Mouse (Mus musculus): Measurements from ENCODE around the gene Mccc2.
"Not testable (repeated sequence)": the region's sequence is repeated elsewhere in the genome, so short reads cannot be mapped to it uniquely, and the experiment has no call there.

The Mccc2 gene

DNA sequence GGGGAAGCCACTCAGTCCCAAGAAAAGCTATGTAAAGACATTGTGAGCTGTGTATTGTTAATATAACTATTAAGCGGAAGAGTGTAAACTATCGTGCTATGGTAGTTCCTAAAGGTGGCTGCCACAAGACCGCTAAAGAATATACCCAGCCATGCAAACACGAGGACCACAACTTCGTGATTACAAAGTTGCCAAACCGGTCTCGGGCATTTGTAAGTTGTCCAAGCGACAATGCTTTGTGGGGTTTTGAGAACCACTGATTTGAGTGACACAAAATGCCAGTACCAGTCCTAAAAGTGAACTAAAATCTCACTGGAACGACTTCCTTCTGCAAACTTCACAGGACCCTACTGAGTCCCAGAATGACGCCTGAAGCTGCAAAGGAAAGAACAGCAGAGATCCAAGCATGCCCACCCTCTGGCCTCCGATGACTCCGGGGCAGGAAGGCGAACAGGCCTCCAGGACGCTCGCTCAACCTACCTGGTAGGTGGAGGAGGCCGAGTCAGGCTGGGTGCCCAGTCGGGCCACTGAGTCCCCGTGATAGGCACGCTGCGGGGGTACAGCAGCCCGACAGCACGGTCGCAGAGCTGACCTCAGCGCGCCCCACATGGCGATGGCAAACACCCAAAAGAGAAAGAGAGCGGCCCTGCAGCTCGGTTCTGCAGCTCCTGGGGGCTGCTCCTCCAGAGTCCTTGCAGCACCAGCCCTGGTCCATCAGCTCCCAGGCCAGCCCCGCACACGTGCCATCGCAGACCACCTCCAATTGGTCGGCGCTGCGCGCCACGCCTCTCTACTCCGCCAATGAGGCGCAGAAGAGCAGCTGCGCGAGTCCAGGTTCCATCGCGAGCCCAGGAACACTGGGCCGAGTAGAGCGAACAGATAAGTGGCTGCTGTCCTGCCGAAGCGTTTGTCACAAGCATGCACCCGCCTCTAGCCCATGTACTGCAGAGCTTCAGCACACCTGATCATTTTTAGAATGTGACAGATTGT is at the start of gene Mccc2:
Gene Mccc2 (minus strand): TSS at position 734 of the 990 bp plus-strand sequence.
- peak; percentile 89 for DNase-seq

DNA sequence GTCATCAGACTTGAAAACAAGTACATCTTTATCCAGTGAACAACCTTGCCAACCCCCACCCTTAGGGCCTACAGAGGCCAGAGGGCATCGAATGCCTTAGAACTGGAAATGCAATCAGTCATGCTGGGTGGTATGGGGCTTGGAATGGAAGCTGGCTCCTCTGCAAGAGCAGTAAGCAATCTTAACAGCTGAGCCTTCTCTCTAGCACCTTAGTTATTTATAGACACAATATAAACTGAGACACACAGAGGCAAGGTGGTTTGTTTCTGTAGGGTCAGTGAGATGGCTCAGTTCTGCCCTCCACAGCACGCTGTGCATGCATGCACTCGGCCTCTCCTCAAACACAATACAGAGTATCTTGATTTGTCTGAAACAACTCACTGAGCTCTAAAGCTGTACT is 48.5 kb upstream of the Mccc2 start:
- no peak for DNase-seq

DNA sequence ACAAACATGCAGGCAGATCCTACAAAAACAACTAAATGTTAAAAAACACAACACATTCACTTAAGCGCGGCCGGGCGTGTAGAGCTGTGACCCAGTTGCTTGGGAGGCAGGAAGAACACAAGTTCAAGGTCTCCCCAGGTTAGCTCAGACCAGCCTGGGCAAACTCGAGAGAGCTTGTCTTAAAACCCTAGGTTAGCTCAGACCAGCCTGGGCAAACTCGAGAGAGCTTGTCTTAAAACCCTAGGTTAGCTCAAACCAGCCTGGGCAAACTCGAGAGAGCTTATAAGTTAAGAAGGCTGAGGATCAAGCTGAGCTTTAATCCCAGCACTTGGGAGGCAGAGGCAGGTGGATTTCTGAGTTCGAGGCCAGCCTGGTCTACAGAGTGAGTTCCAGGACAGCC is 42.3 kb upstream of the Mccc2 start:
- not testable (repeated sequence) for DNase-seq

DNA sequence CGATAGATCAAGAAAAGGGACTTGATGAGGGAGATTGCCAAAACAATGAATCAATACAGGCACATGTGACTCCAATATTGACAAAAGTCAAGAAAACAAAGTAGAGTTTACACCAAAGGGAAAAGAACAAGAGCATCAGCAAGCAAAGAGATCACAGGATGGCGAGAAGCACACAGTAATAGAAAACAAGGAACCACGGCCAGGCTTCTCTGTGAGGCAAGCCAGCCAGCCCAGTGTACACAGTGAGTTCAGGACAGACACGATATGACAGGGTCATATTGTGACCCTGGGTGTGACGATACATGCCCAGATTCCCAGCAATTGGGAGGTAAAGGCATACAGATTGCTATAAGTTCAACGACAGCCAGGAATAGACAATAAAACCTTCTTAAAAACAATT is 10.6 kb upstream of the Mccc2 start:
- no peak for DNase-seq

DNA sequence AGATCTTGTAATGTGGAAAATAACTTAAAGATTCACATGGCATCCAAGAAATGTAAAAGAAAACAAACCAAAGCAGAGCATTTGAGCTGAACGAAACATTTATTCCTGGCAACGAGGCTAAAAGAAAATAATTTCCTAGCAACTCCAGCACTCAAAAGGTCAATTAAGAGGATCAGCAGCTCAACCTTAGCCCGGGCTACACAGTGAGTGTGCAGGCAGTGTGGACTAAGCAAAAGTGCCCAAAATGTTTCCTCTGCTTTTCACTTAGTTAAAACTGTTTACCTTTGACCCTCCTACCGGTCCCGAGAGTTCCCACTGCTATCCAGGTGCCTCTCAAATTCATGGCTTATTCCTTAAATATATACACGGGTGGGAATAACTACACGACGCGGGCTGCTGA is 1.5 kb upstream of the Mccc2 start:
- DNase-seq, result no peak

DNA sequence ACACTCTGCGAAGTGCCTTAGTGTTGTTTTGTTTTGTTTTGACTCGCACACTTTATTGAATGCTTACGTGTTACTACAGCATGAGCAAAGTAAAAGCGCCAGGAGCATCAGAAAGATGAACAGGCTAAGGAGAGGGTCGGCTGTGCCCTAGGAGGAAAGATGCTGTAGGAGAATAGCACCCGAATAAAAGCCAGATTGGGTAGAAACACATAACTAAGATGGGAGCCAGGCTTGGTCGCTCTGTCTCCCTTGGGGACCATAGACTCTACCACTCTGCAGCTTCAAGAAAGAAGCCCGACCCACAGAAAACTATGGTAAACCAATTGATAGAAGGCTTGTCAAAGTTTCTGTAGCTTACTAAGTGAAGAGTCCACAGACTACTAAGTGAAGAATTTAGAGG is 498 bp upstream of the Mccc2 start:
- no peak for DNase-seq

DNA sequence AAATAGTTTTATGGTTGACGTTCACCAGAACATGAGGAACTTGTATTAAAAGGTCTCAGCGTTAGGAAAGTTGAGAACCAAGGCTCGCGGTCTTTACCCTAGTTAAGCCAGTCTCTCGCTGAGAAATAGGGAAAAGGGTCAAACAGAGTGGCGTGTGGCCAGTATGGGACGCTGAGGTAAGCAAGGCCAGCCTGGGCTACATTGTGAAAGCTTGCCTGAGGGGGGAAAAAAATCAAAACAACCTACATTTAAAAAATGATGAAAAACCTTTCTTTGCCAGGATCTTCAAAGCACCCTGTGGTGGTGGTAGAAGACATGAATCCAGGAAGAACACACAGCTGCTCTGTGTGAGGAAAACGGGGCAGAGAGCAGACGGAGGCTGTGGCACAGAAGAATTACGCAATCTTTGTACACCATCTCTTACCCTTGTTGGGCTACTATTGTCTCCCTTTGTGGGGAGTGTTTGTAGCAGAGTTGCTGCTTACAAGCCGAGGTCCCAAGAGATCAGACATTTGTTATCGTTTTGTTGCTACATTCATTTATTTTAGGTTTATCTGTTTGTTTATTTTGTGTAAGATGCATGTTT is 9.4 kb downstream of the Mccc2 start:
- no peak for DNase-seq

DNA sequence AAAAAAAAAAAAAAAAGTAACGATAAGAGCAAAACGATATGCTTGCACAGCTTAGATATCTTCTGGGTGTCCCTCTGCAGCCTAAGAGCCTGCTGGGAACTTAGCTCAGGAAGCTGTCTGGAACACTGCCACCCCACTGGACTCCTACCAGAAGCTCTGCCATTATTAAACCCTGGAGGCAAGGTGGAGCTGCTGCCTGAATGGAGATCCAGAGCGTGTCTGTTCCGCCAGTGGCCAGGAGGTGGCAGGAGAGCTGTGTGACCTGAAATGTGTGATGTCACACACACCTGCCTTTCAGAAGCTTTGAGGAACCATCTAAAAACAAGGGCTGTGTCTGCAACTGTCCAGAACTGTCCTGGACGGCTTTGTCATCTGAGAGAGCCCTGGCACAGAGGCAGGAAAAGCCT is 13.6 kb downstream of the Mccc2 start:
- DNase-seq, result peak; percentile 87

DNA sequence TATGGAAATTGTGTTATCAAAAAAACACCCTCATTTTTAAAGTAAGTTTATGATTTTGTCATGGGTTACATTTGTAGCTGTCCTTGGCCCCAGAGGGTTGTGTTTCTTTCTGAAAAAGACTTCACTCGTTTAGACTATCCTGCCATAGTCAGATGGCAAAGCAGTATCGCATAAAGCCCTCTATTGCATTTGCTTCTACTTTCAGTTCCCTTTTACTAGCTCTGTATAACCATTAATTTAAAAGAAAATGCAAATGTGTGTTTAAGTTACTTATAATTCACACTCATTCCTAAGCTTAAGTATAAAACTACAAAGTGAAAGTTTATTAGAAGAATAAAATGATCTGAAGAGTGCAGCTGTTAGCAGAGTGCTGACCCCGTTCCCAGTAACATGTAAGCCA is 16.4 kb downstream of the Mccc2 start:
- no peak for DNase-seq

DNA sequence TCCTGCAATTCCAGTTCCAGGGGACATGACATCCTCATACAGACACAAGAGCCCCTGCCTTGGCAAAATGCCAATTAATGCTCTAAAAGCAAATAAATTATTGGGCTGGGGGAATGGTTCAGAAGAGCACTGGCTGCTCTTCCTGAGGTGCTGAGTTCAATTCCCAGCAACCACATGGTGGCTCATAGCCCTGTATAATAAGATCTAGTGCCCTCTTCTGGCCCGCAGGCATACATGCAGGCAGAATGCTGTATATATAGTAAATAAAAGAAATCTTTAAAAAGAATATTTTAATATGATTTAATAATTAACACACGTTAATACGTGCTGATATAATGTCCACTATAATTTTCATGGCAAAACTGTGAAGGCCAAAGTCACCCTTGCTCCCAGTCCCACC is 17.3 kb downstream of the Mccc2 start:
- no peak for DNase-seq

DNA sequence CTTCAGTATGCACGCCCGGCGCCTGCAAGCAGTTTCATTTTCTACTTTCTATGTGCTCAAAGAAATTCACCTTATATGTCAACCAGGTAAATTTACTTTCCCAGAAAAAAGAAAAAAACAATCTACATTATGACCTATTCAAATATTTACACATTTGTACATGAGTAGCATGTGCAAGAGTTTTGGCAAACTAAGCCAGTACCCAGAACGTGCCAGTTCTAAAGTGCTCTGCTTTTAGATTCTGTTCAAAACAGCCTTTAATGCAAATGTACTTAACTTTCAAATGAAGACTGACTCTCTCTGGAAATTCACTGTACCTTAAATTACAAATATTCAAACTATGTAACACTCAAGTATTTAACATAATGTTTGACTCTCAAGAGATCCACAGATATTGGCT is 25.8 kb downstream of the Mccc2 start:
- no peak for DNase-seq

DNA sequence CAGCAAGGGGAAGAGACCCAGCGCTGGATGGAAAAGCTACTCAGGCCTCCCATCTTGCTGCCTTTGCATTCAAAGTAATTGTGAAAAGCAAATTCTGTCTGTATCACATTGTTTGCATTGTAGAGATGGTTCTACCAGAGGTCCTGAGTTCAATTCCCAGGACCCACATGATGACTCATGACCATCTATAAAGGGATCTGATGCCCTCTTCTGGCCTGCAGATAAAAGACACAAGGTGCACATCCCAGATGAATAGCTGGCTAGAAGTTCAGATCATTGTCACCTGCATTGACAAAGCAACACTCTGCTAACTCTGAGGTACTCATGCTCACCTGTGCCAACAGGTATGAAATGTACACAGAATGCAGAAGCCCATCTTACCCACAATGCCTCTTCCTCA is 32.1 kb downstream of the Mccc2 start:
- no peak for DNase-seq

DNA sequence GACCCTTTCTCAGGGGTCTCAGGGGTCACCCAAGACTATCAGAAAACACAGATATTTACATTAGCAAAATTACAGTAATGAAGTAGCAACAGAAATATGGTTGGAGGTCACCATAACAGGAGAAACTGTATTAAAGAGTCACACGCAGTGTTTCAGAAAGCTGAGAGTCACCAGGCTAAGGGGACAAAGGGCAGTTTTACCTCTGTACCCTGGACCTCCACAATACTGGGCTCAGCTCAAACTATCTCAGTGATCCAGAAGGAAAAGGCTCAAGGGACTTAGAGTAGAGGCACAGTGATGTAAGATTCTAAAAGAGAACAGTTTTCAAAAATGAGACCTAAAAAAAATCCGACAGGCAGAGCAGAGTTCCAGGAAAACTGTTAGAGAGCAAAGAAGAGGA is 36.0 kb downstream of the Mccc2 start:
- no peak for DNase-seq

DNA sequence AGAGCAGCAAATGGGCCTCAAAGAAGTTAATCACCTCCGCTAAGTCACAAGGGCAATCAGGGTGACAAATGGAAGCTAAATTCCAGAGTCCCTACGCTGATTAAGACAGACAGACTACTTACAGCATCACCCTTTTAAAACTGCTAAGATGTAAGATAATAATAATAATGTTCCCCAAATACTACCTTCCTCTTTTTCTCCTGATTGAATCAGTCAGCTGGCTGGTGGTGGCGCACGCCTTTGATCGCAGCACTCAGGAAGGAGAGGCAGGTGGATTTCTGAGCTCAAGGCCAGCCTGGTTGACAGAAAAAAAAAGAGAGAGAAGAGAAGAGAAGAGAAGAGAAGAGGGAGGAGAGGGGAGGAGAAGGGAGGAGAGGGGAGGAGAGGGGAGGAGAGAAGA is 45.4 kb downstream of the Mccc2 start:
- no peak for DNase-seq

DNA sequence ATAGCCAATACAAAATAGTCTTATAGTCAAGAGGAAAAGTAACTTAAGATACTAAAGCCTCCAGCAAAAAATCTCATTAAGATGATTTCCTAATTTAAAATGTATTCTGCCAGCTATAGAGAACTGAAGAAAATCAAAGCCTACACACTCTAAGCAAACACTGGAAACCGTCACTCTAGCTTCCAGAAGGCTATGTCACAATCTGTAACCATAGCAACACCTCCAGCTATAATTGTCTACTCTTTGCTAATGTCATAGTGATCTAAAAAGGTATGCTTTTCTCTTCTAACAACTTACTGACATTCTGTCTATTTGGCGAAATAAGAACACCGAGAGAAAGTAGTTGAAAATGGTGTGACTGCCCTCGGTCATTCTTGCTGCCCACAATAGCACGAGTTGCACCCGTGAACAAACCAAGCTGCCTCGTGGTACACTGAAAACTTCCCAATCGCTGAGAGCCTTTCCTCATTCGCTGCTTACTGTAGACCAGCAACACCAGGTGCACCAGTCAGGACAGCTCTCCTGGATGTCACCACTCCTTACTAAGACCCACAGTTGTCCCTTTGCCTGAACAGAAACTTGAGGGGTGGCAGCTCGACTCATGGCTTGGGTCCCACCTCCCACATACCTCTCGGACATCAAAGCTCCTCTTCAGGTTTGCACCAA is 48.3 kb downstream of the Mccc2 start:
- DNase-seq, result no peak

DNA sequence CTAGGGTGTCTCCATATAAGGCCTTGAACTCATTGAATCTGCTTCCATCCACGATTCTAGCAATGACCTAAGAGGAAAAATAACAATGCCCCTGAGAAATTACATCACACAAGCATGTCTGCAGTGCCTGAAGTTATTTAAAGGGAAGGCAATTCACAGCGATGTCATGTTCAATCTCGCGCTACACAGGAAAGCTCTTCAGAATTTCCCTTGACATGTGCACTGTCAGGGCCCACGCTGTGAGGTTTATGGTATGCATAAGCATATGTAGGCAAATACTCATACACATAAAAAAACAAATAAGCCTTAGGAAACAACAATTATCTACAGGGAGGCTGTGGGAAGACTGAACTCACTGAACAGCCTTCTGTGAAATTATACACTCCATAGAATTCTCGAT is 51.6 kb downstream of the Mccc2 start:
- DNase-seq, result no peak

DNA sequence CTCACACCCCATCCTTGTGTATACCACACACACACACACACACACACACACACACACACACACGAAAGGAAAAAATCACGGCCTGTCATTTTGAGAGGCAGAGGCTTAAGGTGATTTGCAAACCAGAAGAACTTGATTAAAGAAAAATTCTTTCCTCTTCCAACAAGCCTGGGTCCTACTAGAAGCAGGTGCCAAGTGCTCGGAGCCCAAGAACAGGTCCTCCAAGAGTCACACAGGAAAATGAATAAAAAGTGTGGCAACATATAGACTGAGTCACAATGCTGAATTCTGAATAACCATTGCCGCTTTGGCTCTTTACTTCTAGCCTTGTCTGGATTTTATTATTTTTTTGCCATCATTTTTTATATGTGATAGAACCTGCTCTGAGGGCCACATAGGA is 53.8 kb downstream of the Mccc2 start:
- DNase-seq, result no peak

DNA sequence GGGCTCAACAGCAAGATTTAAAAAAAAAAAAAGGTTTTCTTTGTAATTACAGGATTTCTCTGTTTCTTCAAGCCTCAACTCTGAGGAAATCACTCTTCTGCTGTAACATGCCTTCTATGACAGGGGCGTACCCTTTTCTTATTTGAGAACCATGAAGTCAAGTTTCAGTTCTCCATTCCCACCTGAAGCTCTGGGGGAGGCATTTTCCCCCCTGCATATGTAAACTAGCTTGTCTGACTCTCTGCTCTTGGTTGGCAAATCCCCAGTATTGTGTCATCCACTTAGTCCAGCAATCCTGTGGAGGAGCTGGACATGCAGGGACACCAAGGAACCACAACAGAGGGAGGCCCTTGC is 59.9 kb downstream of the Mccc2 start:
- no peak for DNase-seq

DNA sequence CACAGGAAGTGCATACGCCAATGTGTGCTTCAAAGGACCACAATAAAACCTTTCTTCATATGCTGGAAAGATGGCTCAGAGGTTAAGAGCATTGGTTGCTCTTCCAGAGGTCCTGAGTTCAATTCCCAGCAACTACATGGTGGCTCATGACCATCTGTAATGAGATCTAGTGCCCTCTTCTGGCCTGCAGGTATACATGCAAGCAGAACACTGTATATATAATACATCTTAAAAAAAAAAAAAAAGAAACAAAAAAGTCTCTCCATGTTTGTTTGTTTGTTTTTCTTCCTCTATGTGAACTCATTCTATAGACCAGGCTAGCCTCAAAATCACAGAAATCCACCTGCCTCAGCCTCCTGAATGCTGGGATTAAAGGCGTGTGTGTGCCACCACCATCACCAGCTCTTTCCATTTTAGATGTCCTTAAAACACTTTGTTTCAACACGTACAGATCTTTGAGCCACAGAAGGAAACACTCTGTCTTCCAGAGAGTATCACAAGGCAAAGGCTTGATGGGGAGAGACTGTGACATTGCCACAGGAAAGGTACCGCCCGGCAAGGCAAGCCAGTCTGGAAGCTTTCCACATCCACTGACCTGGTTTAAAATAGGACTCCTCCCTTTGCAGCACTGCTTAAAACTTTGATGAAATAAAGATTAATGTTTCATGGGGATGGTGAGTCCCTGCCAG is 60.4 kb downstream of the Mccc2 start:
- peak; percentile 7 for DNase-seq

DNA sequence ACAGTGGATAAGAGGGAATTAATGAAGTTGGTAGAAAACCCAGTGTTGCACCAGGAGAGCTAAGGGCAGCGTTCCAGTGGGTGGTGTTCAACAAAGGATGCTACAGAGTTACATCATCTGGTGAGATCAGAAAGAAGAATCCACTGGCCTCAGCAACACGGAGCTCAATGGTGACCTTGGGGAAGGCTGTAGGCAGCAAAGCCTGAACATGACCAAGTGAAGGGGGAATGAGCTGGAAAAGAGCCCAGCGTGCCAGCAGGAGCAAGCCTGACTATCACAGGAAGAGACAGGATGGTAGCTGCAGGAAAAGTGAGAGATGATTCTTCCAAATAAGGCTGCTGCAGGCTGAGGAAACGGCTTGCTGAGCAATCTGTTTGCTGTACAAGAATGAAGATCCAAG is 68.0 kb downstream of the Mccc2 start:
- peak; percentile 10 for DNase-seq

DNA sequence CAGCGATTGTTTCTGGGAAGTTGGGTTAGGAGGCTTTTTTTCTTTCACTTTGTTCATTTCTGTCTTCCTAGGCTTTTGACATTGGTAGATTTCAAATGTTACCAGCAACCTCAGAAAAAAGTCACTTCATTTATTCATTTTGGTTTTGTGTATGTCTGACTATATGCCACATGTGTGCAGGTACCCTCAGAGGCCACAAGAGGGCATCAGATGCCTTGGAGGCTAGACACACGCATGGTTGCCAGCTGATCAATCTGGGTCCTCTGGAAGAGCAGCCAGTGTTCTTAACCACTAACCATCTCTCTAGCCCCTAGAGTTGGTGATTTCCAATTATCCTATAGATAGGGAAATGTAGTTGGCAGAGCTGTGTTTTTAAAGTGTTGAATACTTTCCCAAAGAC is 71.9 kb downstream of the Mccc2 start:
- DNase-seq, result no peak

DNA sequence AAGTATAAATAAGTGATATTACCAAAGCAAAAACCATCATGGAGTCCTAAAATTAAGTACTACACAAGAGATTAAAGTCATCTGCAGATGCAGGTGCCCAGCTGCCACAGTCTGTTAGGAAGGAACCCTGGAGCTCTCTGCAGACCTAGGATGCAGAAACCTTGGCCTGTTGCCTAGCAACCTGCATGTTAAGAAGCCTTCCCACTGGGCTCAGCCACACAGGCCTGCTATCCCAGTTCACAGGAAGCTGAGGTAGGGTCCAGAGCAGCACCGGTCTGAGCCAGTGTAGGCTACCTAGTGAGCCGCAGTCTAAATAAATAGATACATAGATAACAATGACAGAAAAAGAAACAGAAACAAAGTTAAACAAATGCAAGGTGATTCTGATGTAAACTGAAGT is 74.8 kb downstream of the Mccc2 start:
- DNase-seq, result no peak

DNA sequence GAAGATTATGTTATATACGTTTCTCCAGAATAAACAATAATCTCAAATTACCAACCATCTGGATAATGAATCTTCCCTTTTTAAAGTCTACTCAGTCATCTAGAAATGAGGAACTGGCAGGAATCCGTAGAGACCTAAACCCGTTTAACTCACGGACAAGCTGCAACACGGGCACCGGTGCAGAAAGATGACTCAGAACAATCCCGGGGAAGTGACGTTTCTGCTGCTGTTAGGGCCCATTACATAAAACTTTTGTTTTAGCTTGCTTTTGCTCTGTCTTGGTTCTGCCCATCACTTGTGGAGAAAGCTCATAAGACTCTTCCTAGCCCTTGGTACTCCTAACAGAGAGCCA is 76.1 kb downstream of the Mccc2 start:
- DNase-seq, result no peak
